Mouse (Mus musculus) midbrain, embryonic 16.5 days (tissue): ENCODE results near the gene Usp12. TPM values are rescaled to one million over a fixed set of nuclear protein-coding genes. Genes with fewer than 3 reads are reported as not detected.

Experiments used
- ATAC-seq: fragments of 200-750 bp; cut with Nextera tagmentation; 2 replicates; pipeline ENCODE4 v1.8.0; 2017; ENCODE audit warnings: moderate TSS enrichment
- H3K27ac ChIP-seq: fragments of 300-500 bp; sonication (generic); 2 replicates; pipeline ENCODE4 v1.5.1; 2014; ENCODE audit warnings: mild to moderate bottlenecking, low read length, mixed read lengths
- H3K27me3 ChIP-seq: fragments of 300-500 bp; sonication (generic); 2 replicates; pipeline ENCODE4 v1.6.1; 2014; ENCODE audit warnings: low read depth, low read length, mixed read lengths; ENCODE audit not compliant: control insufficient read depth, insufficient read depth
- H3K36me3 ChIP-seq: fragments of 300-500 bp; sonication (generic); 2 replicates; pipeline ENCODE4 v1.6.1; 2014; ENCODE audit warnings: mild to moderate bottlenecking, low read length, moderate library complexity, mixed read lengths; ENCODE audit not compliant: control insufficient read depth, insufficient read depth
- H3K4me1 ChIP-seq: fragments of 300-500 bp; sonication (generic); 2 replicates; pipeline ENCODE4 v1.6.1; 2014; ENCODE audit warnings: mild to moderate bottlenecking, low read length, mixed read lengths; ENCODE audit not compliant: control insufficient read depth, insufficient read depth
- H3K4me2 ChIP-seq: fragments of 300-500 bp; sonication (generic); 2 replicates; pipeline ENCODE4 v1.6.1; 2014; ENCODE audit warnings: mild to moderate bottlenecking, low read length, mixed read lengths
- H3K4me3 ChIP-seq: fragments of 300-500 bp; sonication (generic); 2 replicates; pipeline ENCODE4 v1.5.1; 2014; ENCODE audit warnings: low read depth, mild to moderate bottlenecking, low read length, moderate library complexity, mixed read lengths
- H3K9ac ChIP-seq: fragments of 300-500 bp; sonication (generic); 2 replicates; pipeline ENCODE4 v1.6.1; 2014; ENCODE audit warnings: low read depth, low read length, mixed read lengths
- H3K9me3 ChIP-seq: fragments of 300-500 bp; sonication (generic); replicated peaks from 2 replicates; pipeline ENCODE4 v1.6.1; 2014; ENCODE audit warnings: mild to moderate bottlenecking, low read length, mixed read lengths; ENCODE audit not compliant: control insufficient read depth, poor library complexity, severe bottlenecking
- WGBS: fragments of 180-500 bp; shearing (Covaris S2); extraction: QIAGEN DNeasy Blood & Tissue Kit; methylation state at CpG from one replicate; pipeline ENCODE4 v1.1.7; 2014; 5-methylcytosine and 5-hydroxymethylcytosine counted together
- polyA plus RNA-seq: library from polyadenylated mRNA; unstranded; fragments of >200 nt; fragmentation: Nextera tagmentation; extraction: Ambion mirVana; gene quantifications from 2 replicates; pipeline ENCODE4 v1.2.1, GENCODE M21; 2015

Gene Usp12
- 14.5 and 16.6 TPM in 2 replicates for polyA plus RNA-seq

GRCm38 (mm10) chr5:146794853-146795252, at the start of gene Usp12:
Usp12 (minus strand) TSS chr5:146795006.
- Histone ChIP-seq H3K36me3 (no peaks in the 10 kb centered on the region), H3K4me1 (peaks cover 27% of the 10 kb centered on the region), H3K4me3 (peak within 1 kb of the TSS; percentile 99), H3K9me3 (no peaks in the 10 kb centered on the region), H3K27ac (peak within 1 kb of the TSS; percentile 86), H3K27me3 (no peaks in the 10 kb centered on the region), H3K9ac (peak within 1 kb of the TSS; percentile 95), H3K4me2 (peak within 1 kb of the TSS; percentile 90)
- peak; percentile 95 for ATAC-seq
- WGBS: under 1% methylated on average over 39 of the region's 51 CpGs

- Histone ChIP-seq H3K4me2 (peak overlapping the region; percentile 99), H3K4me3 (peak overlapping the region; percentile 74), H3K36me3 (no peaks in the 10 kb centered on the region), H3K9ac (peak overlapping the region; percentile 81), H3K27ac (peak overlapping the region; percentile 66), H3K4me1 (peaks cover 10% of the 10 kb centered on the region), H3K27me3 (no peaks in the 10 kb centered on the region), H3K9me3 (no peaks in the 10 kb centered on the region)
- ATAC-seq: peak; percentile 56
- WGBS: 5% methylated on average over 6 of the region's 6 CpGs
These were observed 49.6 kb upstream of the Usp12 start for GRCm38 (mm10) chr5:146844301-146844941.

GRCm38 (mm10) chr5:146841996-146842395, 47.2 kb upstream of the Usp12 start:
- H3K4me3 ChIP-seq: no peak overlapping the region
- H3K27ac ChIP-seq: no peak overlapping the region
- H3K36me3 ChIP-seq: peaks cover 3% of the 10 kb centered on the region
- H3K4me2 ChIP-seq: no peak overlapping the region
- peaks cover 10% of the 10 kb centered on the region for H3K4me1 ChIP-seq
- 97% methylated on average over 4 of the region's 4 CpGs for WGBS
- no peak overlapping the region for H3K9ac ChIP-seq
- no peak for ATAC-seq
- H3K9me3 ChIP-seq: no peaks in the 10 kb centered on the region
- no peaks in the 10 kb centered on the region for H3K27me3 ChIP-seq

GRCm38 (mm10) chr5:146841301-146841700, 46.5 kb upstream of the Usp12 start:
- Histone ChIP-seq H3K36me3 (peaks cover 9% of the 10 kb centered on the region), H3K4me1 (peaks cover 10% of the 10 kb centered on the region), H3K9ac (no peak overlapping the region), H3K9me3 (no peaks in the 10 kb centered on the region), H3K27me3 (no peaks in the 10 kb centered on the region), H3K4me3 (no peak overlapping the region), H3K4me2 (no peak overlapping the region), H3K27ac (no peak overlapping the region)
- no peak for ATAC-seq
- WGBS: 89% methylated on average over 5 of the region's 5 CpGs

GRCm38 (mm10) chr5:146840422-146840821, 45.6 kb upstream of the Usp12 start:
- Histone ChIP-seq H3K27me3 (no peaks in the 10 kb centered on the region), H3K4me2 (no peak overlapping the region), H3K9ac (no peak overlapping the region), H3K4me3 (no peak overlapping the region), H3K36me3 (peaks cover 12% of the 10 kb centered on the region), H3K4me1 (peaks cover 3% of the 10 kb centered on the region; the same call in 1 of the 2 replicates), H3K27ac (no peak overlapping the region), H3K9me3 (no peaks in the 10 kb centered on the region)
- WGBS: 89% methylated on average over 4 of the region's 4 CpGs
- ATAC-seq: no peak

GRCm38 (mm10) chr5:146839760-146840159, 45.0 kb upstream of the Usp12 start:
- Histone ChIP-seq H3K4me2 (no peak overlapping the region), H3K9me3 (no peaks in the 10 kb centered on the region), H3K27me3 (no peaks in the 10 kb centered on the region), H3K4me3 (no peak overlapping the region), H3K36me3 (peaks cover 14% of the 10 kb centered on the region), H3K4me1 (no peaks in the 10 kb centered on the region), H3K9ac (no peak overlapping the region), H3K27ac (no peak overlapping the region)
- no peak for ATAC-seq
- 58% methylated on average over 5 of the region's 5 CpGs for WGBS

GRCm38 (mm10) chr5:146838836-146839648, 44.2 kb upstream of the Usp12 start:
- H3K9me3 ChIP-seq: no peaks in the 10 kb centered on the region
- H3K4me3 ChIP-seq: no peak overlapping the region
- no peak for ATAC-seq
- H3K4me1 ChIP-seq: peaks cover 4% of the 10 kb centered on the region
- no peak overlapping the region for H3K27ac ChIP-seq
- H3K9ac ChIP-seq: no peak overlapping the region
- 57% methylated on average over 12 of the region's 12 CpGs for WGBS
- H3K36me3 ChIP-seq: peaks cover 16% of the 10 kb centered on the region
- H3K4me2 ChIP-seq: no peak overlapping the region
- H3K27me3 ChIP-seq: no peaks in the 10 kb centered on the region

- Histone ChIP-seq H3K36me3 (peaks cover 16% of the 10 kb centered on the region), H3K27ac (no peak overlapping the region), H3K9ac (no peak overlapping the region), H3K4me3 (no peak overlapping the region), H3K4me1 (peaks cover 8% of the 10 kb centered on the region), H3K4me2 (no peak overlapping the region), H3K27me3 (no peaks in the 10 kb centered on the region), H3K9me3 (no peaks in the 10 kb centered on the region)
- 68% methylated on average over 7 of the region's 7 CpGs for WGBS
- ATAC-seq: no peak
These were observed 43.3 kb upstream of the Usp12 start for GRCm38 (mm10) chr5:146837967-146838720.
